Mouse (Mus musculus) CD4-positive, CD25-positive, alpha-beta regulatory T cell, adult 2 months (primary cell): ENCODE results near the gene Psmb9.
A peak's percentile ranks its signal among the peaks of the same experiment; 100 is the strongest.
"Not testable (repeated sequence)": the region's sequence is repeated elsewhere in the genome, so short reads cannot be mapped to it uniquely, and the experiment has no call there.

Source experiments
- DNase-seq: peaks from one replicate; pipeline ENCODE4 v3.0.0-alpha.2; 2012; ENCODE audit warnings: low read depth, low spot score

Gene Psmb9

GRCm38 (mm10) chr17:34186885-34187260 lies 691 bp downstream of the Psmb9 start:
- DNase-seq: peak; percentile 69

- DNase-seq: no peak
These were observed 2.0 kb downstream of the Psmb9 start for GRCm38 (mm10) chr17:34185526-34185925.

GRCm38 (mm10) chr17:34183564-34184219 lies 3.9 kb downstream of the Psmb9 start:
- DNase-seq: no peak

GRCm38 (mm10) chr17:34179913-34180859 lies 7.4 kb downstream of the Psmb9 start:
- DNase-seq: no peak

- no peak for DNase-seq
These were observed 8.5 kb downstream of the Psmb9 start for GRCm38 (mm10) chr17:34179019-34179418.

- peak; percentile 73 for DNase-seq
These were observed 10.4 kb downstream of the Psmb9 start for GRCm38 (mm10) chr17:34177179-34177578.

- DNase-seq: no peak
These were observed 13.5 kb downstream of the Psmb9 start for GRCm38 (mm10) chr17:34174075-34174474.

- peak; percentile 60 for DNase-seq
These were observed 15.0 kb downstream of the Psmb9 start for GRCm38 (mm10) chr17:34172528-34172927.

- peak; percentile 95 for DNase-seq
These were observed 16.6 kb downstream of the Psmb9 start for GRCm38 (mm10) chr17:34170877-34171498.

- no peak for DNase-seq
These were observed 17.1 kb downstream of the Psmb9 start for GRCm38 (mm10) chr17:34170487-34170876.

- DNase-seq: peak; percentile 80
These were observed 18.3 kb downstream of the Psmb9 start for GRCm38 (mm10) chr17:34169279-34169678.

- DNase-seq: peak; percentile 68
These were observed 22.4 kb downstream of the Psmb9 start for GRCm38 (mm10) chr17:34165033-34165730.

GRCm38 (mm10) chr17:34164202-34164895 lies 23.2 kb downstream of the Psmb9 start:
- DNase-seq: peak; percentile 66

GRCm38 (mm10) chr17:34155534-34155933 lies 32.0 kb downstream of the Psmb9 start:
- no peak for DNase-seq

- peak; percentile 77 for DNase-seq
These were observed 34.6 kb downstream of the Psmb9 start, which contains the start of gene H2-DMb1 for GRCm38 (mm10) chr17:34152923-34153322. Gene H2-DMb1 (plus strand): TSS chr17:34153072.

GRCm38 (mm10) chr17:34144960-34145371 lies 42.6 kb downstream of the Psmb9 start:
- peak; percentile 55 for DNase-seq

- not testable (repeated sequence) for DNase-seq
These were observed 43.3 kb downstream of the Psmb9 start for GRCm38 (mm10) chr17:34144221-34144620.

GRCm38 (mm10) chr17:34143461-34143860 lies 44.1 kb downstream of the Psmb9 start:
- DNase-seq: no peak

GRCm38 (mm10) chr17:34143033-34143432 lies 44.5 kb downstream of the Psmb9 start, which contains the start of gene H2-DMb2:
Gene H2-DMb2 (plus strand): TSS chr17:34143307.
- DNase-seq: peak; percentile 78

GRCm38 (mm10) chr17:34142456-34143010 lies 45.0 kb downstream of the Psmb9 start:
- no peak for DNase-seq
